Mouse (Mus musculus): ENCODE measurements around the gene Psme2b. TPM values are rescaled to one million over a fixed set of nuclear protein-coding genes. Genes with fewer than 3 reads are reported as not detected.
"Not testable (repeated sequence)": the region's sequence is repeated elsewhere in the genome, so short reads cannot be mapped to it uniquely, and the experiment has no call there.

Psme2b gene
- polyA plus RNA-seq, 1 experiment from 2014 or later = 2.0 TPM

GRCm38 (mm10) chr11:48939286-48939685 is 6.7 kb downstream of the Psme2b start:
- not testable (repeated sequence) for H3K4me1 ChIP-seq (replicated peaks); H3K4me3 ChIP-seq (replicated peaks); H3K36me3 ChIP-seq; ATAC-seq (ENCODE audit: low read depth); H3K9me3 ChIP-seq (replicated peaks); H3K27me3 ChIP-seq; H3K27ac ChIP-seq; H3K9ac ChIP-seq; H3K4me2 ChIP-seq; DNase-seq

GRCm38 (mm10) chr11:48935291-48935690 is 10.7 kb downstream of the Psme2b start:
- not testable (repeated sequence) for ATAC-seq (ENCODE audit: low read depth); H3K27me3 ChIP-seq; H3K9me3 ChIP-seq (replicated peaks); DNase-seq; H3K36me3 ChIP-seq; H3K27ac ChIP-seq; H3K9ac ChIP-seq; H3K4me3 ChIP-seq (replicated peaks); H3K4me2 ChIP-seq; H3K4me1 ChIP-seq (replicated peaks)
- no CpG with 5 or more reads among the region's 3 CpGs for WGBS (ENCODE audit: insufficient replicate concordance)

GRCm38 (mm10) chr11:48933923-48934322 is 12.1 kb downstream of the Psme2b start:
- not testable (repeated sequence) for H3K9me3 ChIP-seq (replicated peaks); H3K4me3 ChIP-seq (replicated peaks); H3K27ac ChIP-seq; H3K4me1 ChIP-seq (replicated peaks); H3K36me3 ChIP-seq; H3K9ac ChIP-seq; H3K27me3 ChIP-seq; DNase-seq; H3K4me2 ChIP-seq
- 0 out of 2 replicates have a peak, but pooled peaks have one; percentile 51 for ATAC-seq (ENCODE audit: low read depth)
- WGBS (ENCODE audit: insufficient replicate concordance) = 45% methylated on average over 1 of the region's 1 CpGs

GRCm38 (mm10) chr11:48933422-48933821 is 12.6 kb downstream of the Psme2b start:
- not testable (repeated sequence) for H3K4me2 ChIP-seq; H3K36me3 ChIP-seq; H3K27me3 ChIP-seq; H3K4me3 ChIP-seq (replicated peaks); H3K9ac ChIP-seq; ATAC-seq (ENCODE audit: low read depth); H3K9me3 ChIP-seq (replicated peaks); H3K4me1 ChIP-seq (replicated peaks); DNase-seq; H3K27ac ChIP-seq
- 42% methylated on average over 1 of the region's 1 CpGs for WGBS (ENCODE audit: insufficient replicate concordance)

GRCm38 (mm10) chr11:48928068-48928467 is 17.9 kb downstream of the Psme2b start:
- 68% methylated on average over 1 of the region's 1 CpGs for WGBS (ENCODE audit: insufficient replicate concordance)
- DNase-seq = not testable (repeated sequence)

GRCm38 (mm10) chr11:48926437-48926836 is 19.6 kb downstream of the Psme2b start:
- H3K4me2 ChIP-seq; ATAC-seq (ENCODE audit: low read depth); H3K4me3 ChIP-seq (replicated peaks); H3K9me3 ChIP-seq (replicated peaks); H3K36me3 ChIP-seq; DNase-seq; H3K27ac ChIP-seq; H3K27me3 ChIP-seq; H3K9ac ChIP-seq; H3K4me1 ChIP-seq (replicated peaks): not testable (repeated sequence)

More at GRCm38 (mm10) chr11:48928068-48928467, 17.9 kb downstream of the Psme2b start:
- H3K4me3 ChIP-seq (replicated peaks); H3K9me3 ChIP-seq (replicated peaks); H3K9ac ChIP-seq; H3K4me1 ChIP-seq (replicated peaks); H3K36me3 ChIP-seq; H3K27ac ChIP-seq; H3K4me2 ChIP-seq; H3K27me3 ChIP-seq; ATAC-seq (ENCODE audit: low read depth): not testable (repeated sequence)

GRCm38 (mm10) chr11:48923818-48924217 is 22.2 kb downstream of the Psme2b start:
- not testable (repeated sequence) for H3K9ac ChIP-seq; DNase-seq; H3K27ac ChIP-seq; H3K36me3 ChIP-seq; H3K4me3 ChIP-seq (replicated peaks); ATAC-seq (ENCODE audit: low read depth); H3K4me2 ChIP-seq; H3K27me3 ChIP-seq; H3K9me3 ChIP-seq (replicated peaks); H3K4me1 ChIP-seq (replicated peaks)
- 27% methylated on average over 5 of the region's 5 CpGs for WGBS (ENCODE audit: insufficient replicate concordance)

GRCm38 (mm10) chr11:48918380-48918779 is 27.6 kb downstream of the Psme2b start:
- Histone ChIP-seq H3K4me2 (no peak overlapping the region), H3K27me3 (no peaks in the 10 kb centered on the region), H3K27ac (no peak overlapping the region), H3K36me3 (no peaks in the 10 kb centered on the region), H3K4me1 (replicated peaks) (no peaks in the 10 kb centered on the region), H3K9ac (no peak overlapping the region), H3K4me3 (replicated peaks) (no peak overlapping the region), H3K9me3 (replicated peaks) (no peaks in the 10 kb centered on the region)
- ATAC-seq (ENCODE audit: low read depth) (no peak), DNase-seq (no peak)
- WGBS (ENCODE audit: insufficient replicate concordance) = 74% methylated on average over 3 of the region's 3 CpGs

GRCm38 (mm10) chr11:48913611-48914010 is 32.4 kb downstream of the Psme2b start:
- H3K4me3 ChIP-seq (replicated peaks) = no peak overlapping the region
- no peak overlapping the region for H3K9ac ChIP-seq
- WGBS (ENCODE audit: insufficient replicate concordance) = 60% methylated on average over 1 of the region's 1 CpGs
- no peaks in the 10 kb centered on the region for H3K36me3 ChIP-seq
- no peak overlapping the region for H3K4me2 ChIP-seq
- no peaks in the 10 kb centered on the region for H3K9me3 ChIP-seq (replicated peaks)
- ATAC-seq (ENCODE audit: low read depth) (no peak), DNase-seq (no peak)
- H3K27me3 ChIP-seq = no peaks in the 10 kb centered on the region
- H3K4me1 ChIP-seq (replicated peaks) = no peaks in the 10 kb centered on the region
- H3K27ac ChIP-seq = no peak overlapping the region

- Histone ChIP-seq H3K4me1 (replicated peaks) (peaks cover 7% of the 10 kb centered on the region; the same call in 1 of the 2 replicates), H3K4me3 (replicated peaks) (no peak overlapping the region), H3K9ac (no peak overlapping the region), H3K9me3 (replicated peaks) (no peaks in the 10 kb centered on the region), H3K4me2 (no peak overlapping the region), H3K36me3 (no peaks in the 10 kb centered on the region), H3K27ac (no peak overlapping the region), H3K27me3 (no peaks in the 10 kb centered on the region)
- no peak for ATAC-seq (ENCODE audit: low read depth)
- no peak for DNase-seq
- 3% methylated on average over 1 of the region's 1 CpGs for WGBS (ENCODE audit: insufficient replicate concordance)
These were observed 37.5 kb downstream of the Psme2b start for GRCm38 (mm10) chr11:48908459-48908858.

- WGBS (ENCODE audit: insufficient replicate concordance) = 52% methylated on average over 2 of the region's 2 CpGs
- Histone ChIP-seq H3K9me3 (replicated peaks) (no peaks in the 10 kb centered on the region), H3K4me3 (replicated peaks) (no peak within 1 kb of the TSS), H3K4me2 (no peak within 1 kb of the TSS), H3K9ac (no peak within 1 kb of the TSS), H3K27ac (0 out of 2 replicates have a peak within 1 kb of the TSS, but pooled peaks have one; percentile 5), H3K36me3 (no peaks in the 10 kb centered on the region), H3K27me3 (no peaks in the 10 kb centered on the region), H3K4me1 (replicated peaks) (no peaks in the 10 kb centered on the region)
- DNase-seq = no peak
- ATAC-seq (ENCODE audit: low read depth) = no peak
These were observed 44.0 kb downstream of the Psme2b start, which contains the start of gene Gm5431 for GRCm38 (mm10) chr11:48902021-48902420. Gm5431 (minus strand) TSS chr11:48902214.

GRCm38 (mm10) chr11:48901567-48901930 is 44.4 kb downstream of the Psme2b start:
- not testable (repeated sequence) for H3K4me2 ChIP-seq; H3K9me3 ChIP-seq (replicated peaks); H3K4me1 ChIP-seq (replicated peaks); DNase-seq; H3K27me3 ChIP-seq; H3K9ac ChIP-seq; ATAC-seq (ENCODE audit: low read depth); H3K4me3 ChIP-seq (replicated peaks); H3K36me3 ChIP-seq
- 0 out of 2 replicates have a peak overlapping the region, but pooled peaks have one; percentile 5 for H3K27ac ChIP-seq
- WGBS (ENCODE audit: insufficient replicate concordance) = 53% methylated on average over 1 of the region's 1 CpGs

Measured in liver, embryonic 13.5 days (tissue).